ENCODE assay signal across 10 mouse cellular contexts in genomic region chr11:34681790-34682189, GRCm38 (mm10).
A peak's percentile ranks its signal among the peaks of the same experiment; 100 is the strongest.
DNase-seq lines count a peak whose midpoint lies in the region; ATAC-seq lines count a peak whose summit lies in the region.
"Had no signal": no experiment of that assay in that cellular context is flagged by ENCODE, and none has a peak within 500 bp of the region (broad histone marks: within the 10 kb centered on the region; RNA-seq: fewer than 3 reads in every experiment).

No protein-coding gene starts in this region.

- no peaks in the 10 kb centered on the region for H3K27me3 ChIP-seq in intestine, embryonic 15.5 days (replicated peaks)

- peak; percentile 44 for ATAC-seq in frontal cortex, adult (ENCODE audit: low TSS enrichment)
- ATAC-seq in activated CD4-positive, CD25-positive, alpha-beta regulatory T cell, adult 4 months: peak; percentile 56
- peak; percentile 49; the same call in 1 of the 2 replicates for ATAC-seq in intestine, embryonic 15.5 days

- no peaks in the 10 kb centered on the region for H3K9me3 ChIP-seq in intestine, embryonic 15.5 days

- DNase-seq in frontal cortex, adult 2 months (ENCODE audit: extremely low spot score in 1 of 2, low spot score in 1 of 2): no peak
- DNase-seq in 3T3-L1 (ENCODE audit: low read depth, low spot score): peak; percentile 53
- DNase-seq in right cerebral cortex, postnatal 10 days (ENCODE audit: low spot score in 2 of 2): no peak
- no peak for DNase-seq in ovary, adult 18-20 months (ENCODE audit: low spot score)
- no peak for DNase-seq in cerebellum, adult 11-12 months
- DNase-seq: heart, postnatal 10 days; thymus, postnatal 25 days had no signal

- no peak overlapping the region for H3K4me3 ChIP-seq in intestine, embryonic 15.5 days (replicated peaks)

- H3K4me1 ChIP-seq in intestine, embryonic 15.5 days (replicated peaks): no peaks in the 10 kb centered on the region

- WGBS in intestine, embryonic 15.5 days: 49% methylated on average over 8 of the region's 8 CpGs

- H3K9ac ChIP-seq in intestine, embryonic 15.5 days: no peak overlapping the region

- H3K27ac ChIP-seq in intestine, embryonic 15.5 days: no peak overlapping the region

- H3K36me3 ChIP-seq in intestine, embryonic 15.5 days: no peaks in the 10 kb centered on the region

- H3K4me2 ChIP-seq in intestine, embryonic 15.5 days (replicated peaks): no peak overlapping the region
